Mouse (Mus musculus) frontal cortex, postnatal 36 days (tissue): Measurements from ENCODE around the gene G430095P16Rik.
A peak's percentile ranks its signal among the peaks of the same experiment; 100 is the strongest.

ENCODE experiments used
- DNase-seq, 2 experiments: peaks; one replicate each; pipeline ENCODE4 v3.0.0; 2022; ENCODE audit warnings: low spot score in 2 of 2

The G430095P16Rik gene

GRCm38 (mm10) chr8:84702963-84703465, 19.8 kb upstream of the G430095P16Rik start:
- DNase-seq = no peak

- DNase-seq = no peak
These were observed 19.1 kb upstream of the G430095P16Rik start for GRCm38 (mm10) chr8:84703466-84704249.

GRCm38 (mm10) chr8:84704356-84704755, 18.5 kb upstream of the G430095P16Rik start:
- DNase-seq = no peak

- no peak for DNase-seq
These were observed 17.7 kb upstream of the G430095P16Rik start for GRCm38 (mm10) chr8:84704867-84705831.

- no peak for DNase-seq
These were observed 16.8 kb upstream of the G430095P16Rik start for GRCm38 (mm10) chr8:84705960-84706359.

GRCm38 (mm10) chr8:84706610-84707266, 16.1 kb upstream of the G430095P16Rik start:
- no peak for DNase-seq

GRCm38 (mm10) chr8:84707267-84707883, 15.4 kb upstream of the G430095P16Rik start:
- DNase-seq = no peak

GRCm38 (mm10) chr8:84708071-84708541, 14.7 kb upstream of the G430095P16Rik start:
- DNase-seq = no peak

GRCm38 (mm10) chr8:84708774-84709475, 13.9 kb upstream of the G430095P16Rik start:
- peak; percentile 84 to 91 for DNase-seq

- no peak for DNase-seq
These were observed 12.9 kb upstream of the G430095P16Rik start for GRCm38 (mm10) chr8:84709931-84710330.

- DNase-seq = no peak
These were observed 11.5 kb upstream of the G430095P16Rik start for GRCm38 (mm10) chr8:84711312-84711711.

- no peak for DNase-seq
These were observed 10.7 kb upstream of the G430095P16Rik start for GRCm38 (mm10) chr8:84711933-84712758.

GRCm38 (mm10) chr8:84712759-84713120, 10.1 kb upstream of the G430095P16Rik start:
- no peak for DNase-seq

GRCm38 (mm10) chr8:84713381-84713780, 9.4 kb upstream of the G430095P16Rik start:
- no peak for DNase-seq

GRCm38 (mm10) chr8:84714161-84714560, 8.6 kb upstream of the G430095P16Rik start:
- DNase-seq = no peak

GRCm38 (mm10) chr8:84715893-84716468, 6.8 kb upstream of the G430095P16Rik start:
- DNase-seq = no peak

GRCm38 (mm10) chr8:84716790-84717189, 6.0 kb upstream of the G430095P16Rik start:
- DNase-seq = no peak

GRCm38 (mm10) chr8:84718476-84718875, 4.3 kb upstream of the G430095P16Rik start:
- no peak for DNase-seq

GRCm38 (mm10) chr8:84718959-84719690, 3.7 kb upstream of the G430095P16Rik start:
- no peak for DNase-seq
